Mouse (Mus musculus) intestine, embryonic 14.5 days (tissue): ENCODE measurements at regions not wholly inside any gene's neighbourhood (a gene's known extent, or its start where the extent isn't known, plus 50 kb on each side); places are given as distances from the start of the nearest gene placed in this dataset.

Source experiments
- ATAC-seq: fragments of 200-750 bp; cut with Nextera tagmentation; replicated peaks from 2 replicates; pipeline ENCODE4 v1.8.0; 2017; ENCODE audit warnings: low read depth, moderate number of reproducible peaks, moderate TSS enrichment, moderate library complexity; ENCODE audit not compliant: low FRiP score, low TSS enrichment
- DNase-seq: peaks from one replicate; pipeline ENCODE4 v3.0.0-alpha.2; 2018; ENCODE audit warnings: low spot score
- H3K27ac ChIP-seq: fragments of 300-500 bp; sonication (generic); 2 replicates; pipeline ENCODE4 v1.5.1; 2014; ENCODE audit warnings: low read depth, mild to moderate bottlenecking, control low read depth
- H3K27me3 ChIP-seq: fragments of 300-500 bp; sonication (generic); replicated peaks from 2 replicates; pipeline ENCODE4 v1.6.1; 2014; ENCODE audit warnings: low read length, control low read depth; ENCODE audit not compliant: control insufficient read depth, insufficient read depth
- H3K36me3 ChIP-seq: fragments of 300-500 bp; sonication (generic); 2 replicates; pipeline ENCODE4 v1.6.1; 2014; ENCODE audit warnings: low read length, control low read depth; ENCODE audit not compliant: control insufficient read depth, insufficient read depth
- H3K4me1 ChIP-seq: fragments of 300-500 bp; sonication (generic); replicated peaks from 2 replicates; pipeline ENCODE4 v1.6.1; 2014; ENCODE audit warnings: low read length, control low read depth, mixed read lengths; ENCODE audit not compliant: control insufficient read depth, insufficient read depth
- H3K4me2 ChIP-seq: fragments of 300-500 bp; sonication (generic); 2 replicates; pipeline ENCODE4 v1.6.1; 2014; ENCODE audit warnings: low read length
- H3K4me3 ChIP-seq: fragments of 300-500 bp; sonication (generic); 2 replicates; pipeline ENCODE4 v1.5.1; 2014; ENCODE audit warnings: low read depth, low read length, control low read depth, mixed read lengths
- H3K9ac ChIP-seq: fragments of 300-500 bp; sonication (generic); 2 replicates; pipeline ENCODE4 v1.6.1; 2014; ENCODE audit warnings: mild to moderate bottlenecking, low read length
- H3K9me3 ChIP-seq: fragments of 300-500 bp; sonication (generic); 2 replicates; pipeline ENCODE4 v1.6.1; 2016; ENCODE audit warnings: low read length, control low read depth; ENCODE audit not compliant: control insufficient read depth
- whole genome bisulfite sequencing: fragments of 180-500 bp; shearing (Covaris S2); extraction: QIAGEN DNeasy Blood & Tissue Kit; methylation state at CpG from one replicate; pipeline ENCODE4 v1.1.7; 2014; 5-methylcytosine and 5-hydroxymethylcytosine counted together

DNA sequence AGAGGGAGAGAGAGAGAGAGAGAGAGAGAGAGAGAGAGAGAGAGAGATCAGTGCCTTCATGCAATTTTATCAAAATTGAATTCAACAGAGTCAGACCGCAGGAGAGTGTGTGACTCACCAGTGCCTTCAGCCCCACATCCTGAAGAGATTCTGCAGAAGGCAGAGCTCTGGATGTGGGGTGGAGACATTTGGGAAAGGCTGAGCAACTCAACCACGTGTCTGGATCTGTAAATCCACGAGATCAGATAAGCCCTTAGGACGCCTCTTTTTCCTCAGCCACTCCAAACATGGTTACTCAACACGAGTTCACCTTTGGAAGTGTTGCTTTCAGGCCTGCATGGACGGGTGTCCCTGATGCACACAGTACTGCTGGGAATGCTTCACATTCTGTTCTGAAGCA lies 81.4 kb upstream of the Ednra start:
- Histone ChIP-seq H3K27me3 (no peaks in the 10 kb centered on the region), H3K9me3 (no peaks in the 10 kb centered on the region), H3K4me2 (no peak overlapping the region), H3K27ac (no peak overlapping the region), H3K4me1 (peaks cover 3% of the 10 kb centered on the region; the same call in 1 of the 2 replicates), H3K9ac (no peak overlapping the region), H3K4me3 (no peak overlapping the region), H3K36me3 (no peaks in the 10 kb centered on the region)
- 58% methylated on average over 6 of the region's 6 CpGs for WGBS
- DNase-seq (no peak), ATAC-seq (no peak)

DNA sequence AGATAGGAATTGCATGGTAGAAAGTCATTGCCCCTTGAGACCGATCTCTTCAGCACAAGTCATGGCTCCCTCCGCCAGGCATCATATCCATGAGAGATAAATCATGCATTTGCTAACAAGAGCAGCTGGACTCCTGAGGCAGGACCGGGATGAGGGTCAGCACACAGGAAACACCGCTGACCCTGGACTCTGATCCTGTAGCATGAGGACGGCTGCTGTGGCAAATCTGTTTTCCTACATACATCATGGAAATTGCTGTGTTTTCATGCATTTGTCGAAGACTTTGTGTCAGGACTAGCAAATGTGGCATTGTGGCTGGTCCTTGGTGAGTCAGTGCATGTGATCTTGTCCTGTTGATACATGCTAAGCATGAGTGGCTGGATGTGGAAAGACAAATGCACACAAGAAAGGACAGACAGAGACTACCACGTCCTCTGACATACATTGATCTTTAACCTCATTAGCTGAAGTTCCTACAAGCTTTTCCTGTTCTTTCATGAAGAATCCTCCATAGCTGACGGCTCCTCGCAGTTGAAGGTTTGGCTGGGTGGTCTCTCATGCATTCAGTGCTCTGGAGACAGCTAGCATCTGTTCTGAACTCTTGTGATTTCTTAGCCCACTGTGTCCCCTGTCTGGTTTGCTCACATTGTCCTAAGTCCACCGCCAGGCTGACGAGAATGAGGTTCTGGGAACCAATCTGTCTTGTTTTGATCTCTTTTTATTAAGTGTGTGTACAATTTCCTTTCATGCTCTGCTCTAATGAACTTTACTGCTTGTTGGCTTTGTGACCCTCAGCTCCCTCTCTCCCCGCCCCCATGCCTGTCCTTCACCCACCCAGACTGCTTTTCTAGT lies 90.8 kb upstream of the Ednra start:
- Histone ChIP-seq H3K9ac (no peak overlapping the region), H3K27me3 (no peaks in the 10 kb centered on the region), H3K36me3 (no peaks in the 10 kb centered on the region), H3K9me3 (no peaks in the 10 kb centered on the region), H3K4me3 (no peak overlapping the region), H3K4me1 (peaks cover 12% of the 10 kb centered on the region), H3K4me2 (no peak overlapping the region), H3K27ac (no peak overlapping the region)
- DNase-seq = no peak
- no peak for ATAC-seq
- 37% methylated on average over 12 of the region's 12 CpGs for WGBS

DNA sequence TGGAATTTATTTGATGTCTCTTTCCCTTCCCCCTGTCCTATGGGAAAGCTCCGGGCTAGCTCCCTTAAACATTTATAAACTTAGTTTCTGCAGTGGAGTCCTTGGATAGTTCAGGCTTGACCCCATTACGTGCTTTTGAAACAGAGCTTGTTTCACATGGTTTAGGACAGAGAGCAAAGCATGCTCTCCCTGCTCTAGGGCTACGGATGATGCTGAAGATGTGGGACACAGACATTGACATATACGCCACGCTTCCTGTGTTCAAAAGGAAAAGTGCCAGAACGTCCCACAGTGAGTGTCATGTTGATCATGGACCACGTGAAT lies 91.3 kb upstream of the Ednra start:
- Histone ChIP-seq H3K9ac (no peak overlapping the region), H3K9me3 (no peaks in the 10 kb centered on the region), H3K4me3 (no peak overlapping the region), H3K36me3 (no peaks in the 10 kb centered on the region), H3K27me3 (no peaks in the 10 kb centered on the region), H3K4me1 (peaks cover 12% of the 10 kb centered on the region), H3K4me2 (no peak overlapping the region), H3K27ac (no peak overlapping the region)
- no peak for DNase-seq
- 38% methylated on average over 7 of the region's 7 CpGs for WGBS
- no peak for ATAC-seq

DNA sequence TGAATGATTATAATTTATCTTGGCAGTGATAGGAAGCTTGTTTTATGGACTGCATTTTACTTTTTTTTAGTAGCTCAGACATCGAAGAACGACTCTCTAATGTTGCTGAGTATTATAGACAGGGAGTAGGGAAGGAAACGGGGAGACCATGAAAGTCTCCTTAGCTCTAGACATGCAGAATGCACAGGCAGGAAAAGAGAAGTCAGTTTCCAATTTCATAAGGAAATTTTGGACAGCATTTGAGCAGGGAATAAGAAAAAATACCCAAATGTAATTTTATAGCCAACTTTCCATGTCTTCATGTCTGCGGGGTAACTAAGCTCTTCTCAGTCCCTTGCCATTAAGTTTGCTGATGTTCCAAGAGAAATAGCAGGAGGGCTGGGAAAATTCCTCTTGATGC lies 92.0 kb upstream of the Ednra start:
- H3K36me3 ChIP-seq = no peaks in the 10 kb centered on the region
- no peak overlapping the region for H3K9ac ChIP-seq
- ATAC-seq = no peak
- WGBS = 69% methylated on average over 4 of the region's 4 CpGs
- H3K4me2 ChIP-seq = no peak overlapping the region
- H3K4me3 ChIP-seq = no peak overlapping the region
- H3K4me1 ChIP-seq = peaks cover 12% of the 10 kb centered on the region
- DNase-seq = no peak
- no peak overlapping the region for H3K27ac ChIP-seq
- no peaks in the 10 kb centered on the region for H3K9me3 ChIP-seq
- no peaks in the 10 kb centered on the region for H3K27me3 ChIP-seq

DNA sequence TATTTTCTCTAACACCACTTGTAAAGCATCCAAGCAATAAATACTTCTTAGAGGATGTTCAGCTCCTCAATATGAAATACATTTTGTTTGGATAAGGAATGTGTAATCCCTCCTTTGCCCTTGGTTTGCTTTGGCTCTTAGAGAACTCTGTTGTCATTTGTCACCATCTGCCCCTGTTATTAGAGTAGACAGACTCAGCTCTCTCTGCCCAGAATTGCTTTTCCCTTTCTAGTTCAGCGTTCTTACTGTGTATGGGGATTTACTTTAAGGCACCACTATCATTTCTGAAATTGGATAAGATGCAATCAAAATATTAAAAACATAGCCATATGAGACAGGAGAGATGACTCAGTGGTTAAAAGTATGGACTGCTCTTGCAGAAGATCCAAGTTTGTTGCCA lies 101.5 kb upstream of the Ednra start:
- Histone ChIP-seq H3K36me3 (no peaks in the 10 kb centered on the region), H3K27me3 (no peaks in the 10 kb centered on the region), H3K27ac (0 out of 2 replicates have a peak overlapping the region, but pooled peaks have one; percentile 18), H3K4me2 (no peak overlapping the region), H3K9ac (no peak overlapping the region), H3K4me1 (peaks cover 23% of the 10 kb centered on the region), H3K9me3 (no peaks in the 10 kb centered on the region), H3K4me3 (no peak overlapping the region)
- ATAC-seq (no peak), DNase-seq (no peak)
- 22% methylated on average over 1 of the region's 1 CpGs for WGBS

DNA sequence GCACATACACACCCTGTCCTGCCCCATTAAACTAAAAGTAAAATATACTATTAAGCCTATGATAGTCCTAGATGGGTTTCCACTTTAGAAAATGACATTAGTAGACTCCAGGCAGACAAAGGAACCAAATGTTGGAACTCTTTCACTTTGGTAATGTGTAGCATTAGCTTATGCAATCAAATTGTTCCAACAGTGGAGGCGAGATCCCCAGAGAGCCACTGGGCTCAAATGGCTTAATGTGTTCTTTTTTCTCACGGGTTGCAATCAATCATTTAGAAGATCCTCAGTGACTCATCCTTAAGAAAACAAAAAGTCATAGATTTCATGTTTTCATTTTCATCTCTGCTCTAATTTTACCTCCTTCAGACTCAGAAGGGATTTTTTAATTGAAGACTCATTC lies 102.0 kb upstream of the Ednra start:
- Histone ChIP-seq H3K4me2 (no peak overlapping the region), H3K36me3 (no peaks in the 10 kb centered on the region), H3K4me3 (no peak overlapping the region), H3K27me3 (no peaks in the 10 kb centered on the region), H3K4me1 (peaks cover 23% of the 10 kb centered on the region), H3K9ac (no peak overlapping the region), H3K9me3 (no peaks in the 10 kb centered on the region), H3K27ac (0 out of 2 replicates have a peak overlapping the region, but pooled peaks have one; percentile 18)
- ATAC-seq = no peak
- WGBS = 50% methylated on average over 2 of the region's 2 CpGs
- no peak for DNase-seq

DNA sequence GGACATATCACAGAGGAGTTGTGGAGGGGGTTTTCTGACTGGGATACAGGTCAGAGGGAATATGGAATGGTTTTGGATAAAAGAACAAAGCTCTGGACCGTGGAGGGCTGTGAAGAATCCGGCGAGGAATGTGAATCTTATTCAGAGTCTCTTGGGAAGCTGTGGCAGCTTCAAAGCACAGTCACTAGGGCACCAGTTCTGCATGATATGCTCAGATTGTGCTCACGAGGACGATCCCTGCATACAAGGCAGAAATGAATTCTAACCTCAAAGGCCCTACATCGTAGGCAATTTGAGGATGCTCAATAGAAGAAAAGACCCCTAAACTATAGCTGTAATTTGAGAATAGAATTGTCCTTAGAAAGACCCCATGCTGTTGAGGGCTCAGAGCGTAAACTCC lies 103.8 kb upstream of the Ednra start:
- no peak overlapping the region for H3K4me3 ChIP-seq
- 43% methylated on average over 7 of the region's 7 CpGs for WGBS
- H3K36me3 ChIP-seq = no peaks in the 10 kb centered on the region
- ATAC-seq (no peak), DNase-seq (no peak)
- no peak overlapping the region for H3K9ac ChIP-seq
- no peak overlapping the region for H3K4me2 ChIP-seq
- H3K4me1 ChIP-seq = peaks cover 23% of the 10 kb centered on the region
- no peaks in the 10 kb centered on the region for H3K27me3 ChIP-seq
- no peak overlapping the region for H3K27ac ChIP-seq
- H3K9me3 ChIP-seq = no peaks in the 10 kb centered on the region

DNA sequence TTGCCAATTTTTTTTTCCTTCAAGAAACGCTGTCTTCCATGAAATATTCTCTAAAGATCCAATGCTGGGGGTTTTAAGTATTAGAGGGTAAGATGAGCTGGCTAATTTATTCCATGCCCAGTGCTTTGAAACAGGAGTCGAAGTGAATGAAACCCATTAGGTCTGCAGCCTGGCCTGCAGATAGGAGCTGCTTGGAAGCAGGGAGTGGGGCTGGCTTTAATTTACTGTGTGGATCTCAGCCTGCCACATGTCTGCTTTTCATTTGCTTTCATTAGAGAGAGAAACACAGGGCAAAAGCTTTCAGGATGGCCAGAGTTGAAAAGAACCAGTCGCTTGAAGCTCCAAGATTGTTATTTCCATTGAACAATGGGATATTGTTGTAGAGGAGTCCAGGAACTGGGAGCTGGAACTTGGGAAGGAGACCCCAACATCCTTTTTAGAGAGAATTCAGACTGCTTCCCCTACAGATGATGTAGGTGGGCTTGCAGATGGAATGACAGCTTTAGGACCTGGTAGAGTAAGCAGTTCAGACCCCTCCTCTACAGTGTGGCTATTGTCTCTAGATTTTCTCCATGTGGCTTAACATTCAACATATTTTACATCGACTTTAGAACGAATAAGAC lies 105.0 kb upstream of the Ednra start:
- H3K9me3 ChIP-seq = no peaks in the 10 kb centered on the region
- WGBS = 27% methylated on average over 5 of the region's 5 CpGs
- H3K4me1 ChIP-seq = peaks cover 23% of the 10 kb centered on the region
- no peak for ATAC-seq
- no peaks in the 10 kb centered on the region for H3K27me3 ChIP-seq
- no peak overlapping the region for H3K4me2 ChIP-seq
- H3K9ac ChIP-seq = no peak overlapping the region
- peak overlapping the region; percentile 40; the same call in 1 of the 2 replicates for H3K27ac ChIP-seq
- H3K36me3 ChIP-seq = no peaks in the 10 kb centered on the region
- no peak for DNase-seq
- H3K4me3 ChIP-seq = no peak overlapping the region

DNA sequence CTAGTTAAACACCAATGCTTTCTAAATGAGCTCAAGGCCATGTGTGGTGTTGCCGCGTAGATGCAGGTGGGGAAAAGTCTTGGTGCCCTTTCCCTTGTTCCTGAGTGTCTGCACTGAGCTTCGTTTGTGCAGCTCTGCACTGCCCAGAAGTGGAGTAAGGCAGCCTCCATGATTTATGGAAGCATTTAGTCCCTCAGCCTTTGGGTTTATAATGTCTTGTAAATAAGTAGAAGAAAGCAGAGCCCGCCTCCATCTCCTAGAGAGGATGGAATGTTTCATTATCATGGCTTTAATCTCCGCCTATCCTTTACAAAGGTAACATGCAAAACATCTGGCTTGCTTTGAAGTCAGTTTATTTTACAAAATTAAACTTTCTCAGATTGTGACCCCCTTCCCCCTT lies 105.5 kb upstream of the Ednra start:
- Histone ChIP-seq H3K27ac (peak overlapping the region; percentile 40; the same call in 1 of the 2 replicates), H3K4me1 (peaks cover 23% of the 10 kb centered on the region), H3K9ac (no peak overlapping the region), H3K4me3 (no peak overlapping the region), H3K36me3 (no peaks in the 10 kb centered on the region), H3K27me3 (no peaks in the 10 kb centered on the region), H3K9me3 (no peaks in the 10 kb centered on the region), H3K4me2 (no peak overlapping the region)
- ATAC-seq = no peak
- no peak for DNase-seq
- 26% methylated on average over 5 of the region's 5 CpGs for WGBS
